Mouse (Mus musculus): ENCODE results near the gene Mrpl55.

The Mrpl55 gene

GRCm38 (mm10) chr11:59226787-59227603, 24.7 kb downstream of the Mrpl55 start:
- peaks cover 68% of the 10 kb centered on the region for H3K4me1 ChIP-seq (replicated peaks; ENCODE audit: low read depth, low read length)
- peak overlapping the region; percentile 99 for H3K4me3 ChIP-seq (replicated peaks; ENCODE audit: low read length)
- no peak for TF ChIP-seq POU5F1 (IDR thresholded peaks at IDR 0.05; ENCODE audit: borderline replicate concordance, low read length)
- no peak for TF ChIP-seq CTCF (conservative IDR thresholded peaks at IDR 0.05; ENCODE audit: low read length)
- no peak for TF ChIP-seq NANOG (IDR thresholded peaks at IDR 0.05; ENCODE audit: borderline replicate concordance, low read length)
- no peaks in the 10 kb centered on the region for H3K27me3 ChIP-seq (ENCODE audit: insufficient read depth, low read length)
- H3K36me3 ChIP-seq (ENCODE audit: insufficient read depth, low read length) = peaks cover 48% of the 10 kb centered on the region
- H3K9me3 ChIP-seq (ENCODE audit: low read length) = no peaks in the 10 kb centered on the region

GRCm38 (mm10) chr11:59227604-59228121, 25.4 kb downstream of the Mrpl55 start:
- Histone ChIP-seq H3K36me3 (ENCODE audit: insufficient read depth, low read length) (peaks cover 42% of the 10 kb centered on the region), H3K4me1 (replicated peaks; ENCODE audit: low read depth, low read length) (peaks cover 63% of the 10 kb centered on the region), H3K4me3 (replicated peaks; ENCODE audit: low read length) (peak overlapping the region; percentile 99), H3K9me3 (ENCODE audit: low read length) (no peaks in the 10 kb centered on the region), H3K27me3 (ENCODE audit: insufficient read depth, low read length) (no peaks in the 10 kb centered on the region)
- no peak for TF ChIP-seq CTCF (conservative IDR thresholded peaks at IDR 0.05; ENCODE audit: low read length)
- TF ChIP-seq POU5F1 (IDR thresholded peaks at IDR 0.05; ENCODE audit: borderline replicate concordance, low read length) = no peak
- no peak for TF ChIP-seq NANOG (IDR thresholded peaks at IDR 0.05; ENCODE audit: borderline replicate concordance, low read length)

GRCm38 (mm10) chr11:59228122-59228953, 26.1 kb downstream of the Mrpl55 start, which contains the start of gene Arf1:
Gene Arf1 (minus strand): TSS chr11:59228270.
- Histone ChIP-seq H3K27me3 (ENCODE audit: insufficient read depth, low read length) (no peaks in the 10 kb centered on the region), H3K4me3 (replicated peaks; ENCODE audit: low read length) (peak within 1 kb of the TSS; percentile 99), H3K9me3 (ENCODE audit: low read length) (no peaks in the 10 kb centered on the region), H3K4me1 (replicated peaks; ENCODE audit: low read depth, low read length) (peaks cover 56% of the 10 kb centered on the region), H3K36me3 (ENCODE audit: insufficient read depth, low read length) (peaks cover 36% of the 10 kb centered on the region)
- TF ChIP-seq NANOG (IDR thresholded peaks at IDR 0.05; ENCODE audit: borderline replicate concordance, low read length) (no peak), CTCF (conservative IDR thresholded peaks at IDR 0.05; ENCODE audit: low read length) (no peak), POU5F1 (IDR thresholded peaks at IDR 0.05; ENCODE audit: borderline replicate concordance, low read length) (no peak)

GRCm38 (mm10) chr11:59230144-59230760, 28.0 kb downstream of the Mrpl55 start:
- peak; percentile 53 for TF ChIP-seq CTCF (conservative IDR thresholded peaks at IDR 0.05; ENCODE audit: low read length)
- TF ChIP-seq POU5F1 (IDR thresholded peaks at IDR 0.05; ENCODE audit: borderline replicate concordance, low read length) = no peak
- peaks cover 17% of the 10 kb centered on the region for H3K36me3 ChIP-seq (ENCODE audit: insufficient read depth, low read length)
- no peaks in the 10 kb centered on the region for H3K9me3 ChIP-seq (ENCODE audit: low read length)
- H3K4me3 ChIP-seq (replicated peaks; ENCODE audit: low read length) = no peak overlapping the region
- peaks cover 42% of the 10 kb centered on the region for H3K4me1 ChIP-seq (replicated peaks; ENCODE audit: low read depth, low read length)
- H3K27me3 ChIP-seq (ENCODE audit: insufficient read depth, low read length) = no peaks in the 10 kb centered on the region

GRCm38 (mm10) chr11:59232797-59233196, 30.5 kb downstream of the Mrpl55 start:
- TF ChIP-seq NANOG (IDR thresholded peaks at IDR 0.05; ENCODE audit: borderline replicate concordance, low read length) = no peak
- no peak for TF ChIP-seq POU5F1 (IDR thresholded peaks at IDR 0.05; ENCODE audit: borderline replicate concordance, low read length)
- no peak; the same call in 1 of the 2 replicates for TF ChIP-seq CTCF (conservative IDR thresholded peaks at IDR 0.05; ENCODE audit: low read length)
- H3K27me3 ChIP-seq (ENCODE audit: insufficient read depth, low read length) = no peaks in the 10 kb centered on the region
- peaks cover 21% of the 10 kb centered on the region for H3K4me1 ChIP-seq (replicated peaks; ENCODE audit: low read depth, low read length)
- no peaks in the 10 kb centered on the region for H3K36me3 ChIP-seq (ENCODE audit: insufficient read depth, low read length)
- H3K9me3 ChIP-seq (ENCODE audit: low read length) = no peaks in the 10 kb centered on the region
- H3K4me3 ChIP-seq (replicated peaks; ENCODE audit: low read length) = no peak overlapping the region

GRCm38 (mm10) chr11:59238525-59239427, 36.5 kb downstream of the Mrpl55 start:
- Histone ChIP-seq H3K9me3 (ENCODE audit: low read length) (no peaks in the 10 kb centered on the region), H3K4me1 (replicated peaks; ENCODE audit: low read depth, low read length) (peaks cover 35% of the 10 kb centered on the region), H3K36me3 (ENCODE audit: insufficient read depth, low read length) (no peaks in the 10 kb centered on the region), H3K4me3 (replicated peaks; ENCODE audit: low read length) (no peak overlapping the region; the same call in 1 of the 2 replicates), H3K27me3 (ENCODE audit: insufficient read depth, low read length) (peaks cover 23% of the 10 kb centered on the region)
- peak; percentile 26 for TF ChIP-seq CTCF (conservative IDR thresholded peaks at IDR 0.05; ENCODE audit: low read length)
- no peak for TF ChIP-seq POU5F1 (IDR thresholded peaks at IDR 0.05; ENCODE audit: borderline replicate concordance, low read length)

- peaks cover 23% of the 10 kb centered on the region for H3K27me3 ChIP-seq (ENCODE audit: insufficient read depth, low read length)
- H3K4me1 ChIP-seq (replicated peaks; ENCODE audit: low read depth, low read length) = peaks cover 40% of the 10 kb centered on the region
- no peaks in the 10 kb centered on the region for H3K9me3 ChIP-seq (ENCODE audit: low read length)
- no peaks in the 10 kb centered on the region for H3K36me3 ChIP-seq (ENCODE audit: insufficient read depth, low read length)
- no peak overlapping the region; the same call in 1 of the 2 replicates for H3K4me3 ChIP-seq (replicated peaks; ENCODE audit: low read length)
- TF ChIP-seq NANOG (IDR thresholded peaks at IDR 0.05; ENCODE audit: borderline replicate concordance, low read length) = no peak
- TF ChIP-seq POU5F1 (IDR thresholded peaks at IDR 0.05; ENCODE audit: borderline replicate concordance, low read length) = no peak
- no peak for TF ChIP-seq CTCF (conservative IDR thresholded peaks at IDR 0.05; ENCODE audit: low read length)
Measured at GRCm38 (mm10) chr11:59239428-59239785, 37.1 kb downstream of the Mrpl55 start.

Data from E14TG2a.4 (cell line).